Mouse (Mus musculus) kidney, adult 18-20 months (tissue): Measurements from ENCODE around the gene Lrmp.
"Not testable (repeated sequence)": the region's sequence is repeated elsewhere in the genome, so short reads cannot be mapped to it uniquely, and the experiment has no call there.

Source experiments
- DNase-seq: peaks from one replicate; pipeline ENCODE4 v3.0.0; 2021

Gene Lrmp

GRCm38 (mm10) chr6:145115476-145116097 is at the start of gene Lrmp:
Gene Lrmp (plus strand): TSS chr6:145115653.
- no peak for DNase-seq

GRCm38 (mm10) chr6:145066416-145066815 is 49.0 kb upstream of the Lrmp start:
- no peak for DNase-seq

GRCm38 (mm10) chr6:145067679-145068078 is 47.8 kb upstream of the Lrmp start:
- no peak for DNase-seq

- DNase-seq: no peak
Measured at GRCm38 (mm10) chr6:145069397-145069796, 46.1 kb upstream of the Lrmp start.

GRCm38 (mm10) chr6:145069921-145070320 is 45.5 kb upstream of the Lrmp start:
- DNase-seq: no peak

- DNase-seq: no peak
Measured at GRCm38 (mm10) chr6:145074461-145074860, 41.0 kb upstream of the Lrmp start.

GRCm38 (mm10) chr6:145075088-145075547 is 40.3 kb upstream of the Lrmp start:
- no peak for DNase-seq

- DNase-seq: peak; percentile 17
Measured at GRCm38 (mm10) chr6:145075548-145076224, 39.8 kb upstream of the Lrmp start, which contains the start of gene Bcat1. Gene Bcat1 (minus strand): TSS chr6:145076184.

- DNase-seq: no peak
Measured at GRCm38 (mm10) chr6:145076286-145076685, 39.2 kb upstream of the Lrmp start.

GRCm38 (mm10) chr6:145079087-145079759 is 36.2 kb upstream of the Lrmp start:
- no peak for DNase-seq

GRCm38 (mm10) chr6:145081721-145082120 is 33.7 kb upstream of the Lrmp start:
- DNase-seq: no peak

- DNase-seq: no peak
Measured at GRCm38 (mm10) chr6:145084343-145085117, 30.9 kb upstream of the Lrmp start.

- DNase-seq: no peak
Measured at GRCm38 (mm10) chr6:145088451-145089113, 26.9 kb upstream of the Lrmp start.

- no peak for DNase-seq
Measured at GRCm38 (mm10) chr6:145089373-145089772, 26.1 kb upstream of the Lrmp start.

GRCm38 (mm10) chr6:145090201-145090863 is 25.1 kb upstream of the Lrmp start:
- DNase-seq: no peak

- DNase-seq: no peak
Measured at GRCm38 (mm10) chr6:145090928-145091327, 24.5 kb upstream of the Lrmp start.

- DNase-seq: no peak
Measured at GRCm38 (mm10) chr6:145091998-145092397, 23.5 kb upstream of the Lrmp start.

GRCm38 (mm10) chr6:145093038-145093622 is 22.3 kb upstream of the Lrmp start:
- DNase-seq: not testable (repeated sequence)

GRCm38 (mm10) chr6:145094431-145094830 is 21.0 kb upstream of the Lrmp start:
- no peak for DNase-seq

GRCm38 (mm10) chr6:145100923-145101322 is 14.5 kb upstream of the Lrmp start:
- DNase-seq: no peak

- DNase-seq: no peak
Measured at GRCm38 (mm10) chr6:145104241-145104939, 11.1 kb upstream of the Lrmp start.
